Mouse (Mus musculus) embryo, embryonic 10.5 days (tissue): ENCODE results near the gene Trp73.

Experiments
- DNase-seq: peaks from one replicate; pipeline ENCODE4 v3.0.0-alpha.2; 2015; ENCODE audit warnings: low spot score

Trp73 gene

GRCm38 (mm10) chr4:154037123-154037522, 102.9 kb downstream of the Trp73 start:
- no peak for DNase-seq

DNA sequence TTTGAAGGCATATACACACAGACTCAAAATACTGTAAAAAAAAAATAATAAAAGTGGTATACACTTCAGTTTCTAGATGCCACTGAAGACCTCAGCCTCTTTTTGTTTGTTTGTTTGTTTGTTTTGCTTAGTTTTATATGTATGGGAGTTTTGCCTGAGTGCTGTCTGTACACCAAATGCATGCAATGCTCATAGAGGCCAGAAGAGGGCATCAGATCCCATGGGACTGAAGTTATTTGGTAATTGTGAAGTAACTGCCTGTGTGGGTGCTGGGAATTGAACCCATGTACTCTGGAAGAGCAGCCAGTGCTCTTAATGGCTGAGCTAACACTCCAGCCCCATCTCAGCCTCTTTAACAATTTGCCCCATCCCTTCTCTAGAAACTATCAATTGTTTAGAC, 111.4 kb downstream of the Trp73 start:
- DNase-seq: peak; percentile 30

GRCm38 (mm10) chr4:154028066-154028465, 111.9 kb downstream of the Trp73 start:
- no peak for DNase-seq

- DNase-seq: no peak
Measured at GRCm38 (mm10) chr4:154026441-154026761, 113.6 kb downstream of the Trp73 start.

GRCm38 (mm10) chr4:154025641-154026440, 114.2 kb downstream of the Trp73 start, which contains the start of gene Smim1:
Smim1 (minus strand) TSS chr4:154026230.
- DNase-seq: peak; percentile 77

DNA sequence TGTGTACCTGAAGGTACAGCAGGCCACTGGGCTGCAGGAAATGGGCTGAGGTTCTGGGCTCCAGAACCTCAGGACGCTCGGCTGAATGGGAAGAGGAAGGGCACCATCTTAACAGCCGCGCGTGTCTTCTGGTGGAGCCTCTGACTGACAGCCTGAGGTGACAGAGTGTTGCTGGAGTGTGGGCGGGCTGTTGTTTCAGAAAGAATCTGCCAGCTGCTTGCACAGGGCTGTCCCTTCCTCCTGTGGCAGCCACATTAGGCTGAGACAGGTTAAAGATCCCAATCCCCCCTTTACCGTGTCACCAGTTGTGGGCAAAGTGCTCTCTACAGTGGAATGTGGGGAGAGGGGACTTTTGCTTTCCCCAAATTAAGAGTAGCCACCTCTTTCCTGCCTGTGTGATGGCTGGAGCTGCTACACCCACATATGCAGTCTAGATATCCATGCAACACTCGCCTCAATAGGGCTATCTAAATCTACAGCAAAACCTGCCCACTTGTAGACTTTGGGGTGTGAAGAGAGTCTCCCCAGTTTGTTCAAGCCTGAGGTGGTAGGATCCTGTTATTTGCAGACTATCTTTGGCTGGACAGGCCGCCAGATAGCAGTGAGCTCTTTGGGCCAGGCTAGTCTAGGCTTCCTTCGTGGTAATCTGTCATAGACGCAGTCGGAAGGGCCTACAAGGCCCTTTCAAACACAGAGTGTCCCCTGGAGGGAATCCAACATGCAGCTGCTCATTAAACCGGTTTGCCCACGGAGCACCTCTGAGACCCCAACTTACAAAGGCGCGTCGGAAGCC, 115.1 kb downstream of the Trp73 start:
- DNase-seq: no peak

DNA sequence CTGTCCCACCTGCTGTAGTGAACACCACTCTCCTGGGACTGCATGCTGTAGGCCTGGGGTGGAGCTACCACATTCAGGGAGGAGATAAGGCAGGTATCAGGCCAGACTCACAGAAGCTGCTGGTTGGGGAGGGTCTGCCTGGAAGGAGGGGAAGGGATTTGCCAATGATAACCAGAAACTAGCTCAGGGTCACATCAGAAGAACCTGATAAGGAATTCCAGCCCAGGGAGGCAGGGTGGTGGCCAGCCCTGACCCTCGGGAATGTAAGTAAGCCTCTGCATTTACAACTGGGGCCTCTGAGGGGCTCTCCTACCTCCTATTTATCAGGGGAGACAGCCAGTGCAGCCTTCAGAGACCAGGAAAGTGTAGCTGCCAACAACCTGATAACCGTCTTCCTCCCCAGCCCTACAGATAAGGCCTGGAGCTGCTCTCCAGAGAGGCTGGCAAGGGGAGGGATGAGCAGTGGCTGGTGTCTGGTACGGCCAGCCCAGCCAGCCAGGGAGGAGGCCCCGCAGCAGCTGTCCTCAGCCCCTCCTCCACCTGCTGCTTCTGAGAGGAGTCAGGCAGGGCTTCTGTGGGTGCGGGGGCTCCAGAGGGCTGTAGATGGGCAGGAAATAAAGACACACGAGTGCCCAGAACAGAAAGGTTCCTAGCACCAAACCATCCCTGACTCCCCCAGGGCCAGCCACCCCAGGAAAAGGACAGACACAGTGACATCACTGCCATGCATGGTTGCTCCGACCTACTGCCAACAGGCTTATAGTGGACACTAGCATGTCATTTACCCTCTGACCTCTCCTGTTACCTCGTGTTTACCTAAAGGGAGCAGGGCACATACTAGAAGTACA, 116.0 kb downstream of the Trp73 start:
- peak; percentile 16 for DNase-seq

DNA sequence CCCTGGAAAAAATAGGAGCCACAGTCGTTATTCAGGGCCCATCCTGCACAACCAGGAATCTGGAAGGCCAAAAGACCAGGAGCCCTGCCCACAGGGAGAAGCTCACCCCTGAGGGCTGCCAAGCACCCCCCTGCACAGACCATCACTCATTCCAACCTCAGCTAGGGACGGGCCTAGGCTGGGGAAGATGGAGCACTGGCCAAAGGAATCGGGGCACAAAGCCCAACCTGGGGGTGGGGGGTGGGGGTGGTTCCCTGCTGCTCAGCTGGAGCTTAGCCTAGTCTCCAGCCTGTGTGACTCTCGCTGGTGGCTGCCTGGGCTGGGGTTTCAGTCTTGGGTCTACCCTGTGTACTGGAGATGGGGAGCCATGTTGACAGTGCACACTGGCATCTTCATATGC, 117.2 kb downstream of the Trp73 start:
- no peak for DNase-seq

DNA sequence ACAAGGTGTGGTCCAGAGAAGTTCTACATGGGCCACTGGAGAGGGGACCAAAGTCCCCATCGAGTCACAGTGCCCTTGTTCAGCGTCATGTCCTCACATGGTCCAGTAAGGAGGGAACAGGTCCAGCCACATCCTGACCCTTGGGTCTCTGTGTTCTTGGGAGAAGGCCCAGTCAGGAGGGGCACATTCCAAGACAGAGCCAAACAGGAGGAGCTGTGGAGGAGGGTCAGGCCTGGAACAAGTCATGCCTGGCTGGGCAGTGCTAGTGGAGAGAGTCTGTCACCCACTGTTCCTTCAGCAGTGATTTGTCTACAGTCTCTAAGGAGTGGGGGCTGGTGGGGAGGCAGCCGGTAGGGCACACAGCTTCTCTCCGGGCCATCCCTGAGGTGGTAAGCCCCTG, 117.6 kb downstream of the Trp73 start:
- DNase-seq: no peak

- DNase-seq: no peak
Measured at GRCm38 (mm10) chr4:154021432-154021831, 118.6 kb downstream of the Trp73 start.

GRCm38 (mm10) chr4:154019571-154019970, 120.4 kb downstream of the Trp73 start:
- DNase-seq: peak; percentile 32

GRCm38 (mm10) chr4:154015476-154015875, 124.5 kb downstream of the Trp73 start:
- no peak for DNase-seq

GRCm38 (mm10) chr4:154012132-154012882, 127.7 kb downstream of the Trp73 start:
- DNase-seq: peak; percentile 9

- DNase-seq: peak; percentile 90
Measured at GRCm38 (mm10) chr4:154011646-154012089, 128.3 kb downstream of the Trp73 start, which contains the start of gene Lrrc47. Lrrc47 (plus strand) TSS chr4:154011731.

GRCm38 (mm10) chr4:154010907-154011645, 128.9 kb downstream of the Trp73 start:
- no peak for DNase-seq

DNA sequence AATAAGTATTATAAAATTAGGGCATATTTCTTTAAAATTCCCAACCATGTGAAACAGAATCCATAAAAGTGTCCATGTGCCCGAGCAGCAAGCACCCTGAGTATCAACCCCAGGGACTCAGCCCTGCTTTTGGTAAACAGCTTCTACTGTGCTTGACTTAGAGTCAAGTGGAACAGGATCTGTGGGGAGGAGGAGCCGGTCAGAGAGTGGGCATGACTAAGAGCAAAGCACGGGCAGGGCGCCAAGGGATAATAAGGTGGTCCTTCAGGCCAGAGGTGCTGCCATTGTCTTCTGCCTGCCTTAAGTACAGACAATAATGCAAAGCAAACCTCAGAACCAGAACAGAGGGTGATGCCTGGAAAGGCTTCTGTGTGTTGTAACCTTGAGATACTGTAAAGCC, 132.2 kb downstream of the Trp73 start:
- DNase-seq: no peak

DNA sequence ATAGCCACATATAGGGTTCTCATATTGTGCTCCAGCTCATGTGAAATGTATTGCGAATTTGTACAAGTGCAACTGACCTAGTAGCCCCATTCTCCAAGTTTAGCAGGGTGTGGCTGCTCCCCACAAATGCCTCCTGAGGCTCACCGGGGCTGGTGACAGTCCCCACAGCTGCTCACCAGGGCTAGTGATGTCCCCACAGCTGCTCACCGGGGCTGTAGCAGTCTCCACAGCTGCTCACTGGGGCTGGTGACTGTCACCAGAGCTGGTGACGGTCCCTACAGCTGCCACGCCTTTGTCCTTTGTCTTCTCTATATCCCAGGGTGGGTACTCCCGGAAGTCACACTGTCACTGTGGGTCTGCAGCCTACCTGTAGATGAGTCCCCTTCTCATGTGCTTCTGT, 133.7 kb downstream of the Trp73 start:
- DNase-seq: no peak
